Mouse (Mus musculus) heart, adult 8-10 months (tissue): ENCODE data around the gene Hoxc11. TPM values are rescaled to one million over a fixed set of nuclear protein-coding genes. Genes with fewer than 3 reads are reported as not detected.

ENCODE experiments used
- DNase-seq: peaks from one replicate; pipeline ENCODE4 v3.0.0; 2022; ENCODE audit warnings: low spot score
- microRNA-seq: library from miRNA; unstranded; fragments of <30 nt; microRNA quantifications from one replicate; pipeline ENCODE4 v1.2.0, GENCODE M21; 2022
- total RNA-seq, 4 experiments: library from RNA; stranded (reverse); gene quantifications; 2 replicates each; pipeline ENCODE4 v1.2.4; 2022

The Hoxc11 gene
- total RNA-seq, 4 experiments from 2014 or later = not detected

GRCm38 (mm10) chr15:103005308-103005707 is 51.1 kb downstream of the Hoxc11 start:
- DNase-seq = no peak

- no peak for DNase-seq
Observed at GRCm38 (mm10) chr15:103005797-103006196, 51.6 kb downstream of the Hoxc11 start.

- DNase-seq = no peak
Observed at GRCm38 (mm10) chr15:103006326-103006725, 52.1 kb downstream of the Hoxc11 start.

Small RNA genes lying within 50 kb of the gene (microRNA-seq; reads per million reads assigned to microRNA genes)
- gene Mir196a-2 = 1.4 reads per million

Other genes starting within 250 kb of the Hoxc11 start
- gene Calcoco1, start 232.2 kb upstream of the Hoxc11 start, total RNA-seq = 100 to 1,000 TPM; 117 to 143 (median 127) TPM
- not detected for gene Hoxc13, start 33.3 kb upstream of the Hoxc11 start, total RNA-seq
- not detected for gene Hoxc12, start 17.7 kb upstream of the Hoxc11 start, total RNA-seq
- gene Hoxc10, start 12.4 kb downstream of the Hoxc11 start, total RNA-seq = not detected
- gene Hoxc5, start 13.0 kb downstream of the Hoxc11 start, total RNA-seq = under 1 TPM in 1 of 4 experiments, not detected in 3; 0.12 TPM
- not detected for gene Hoxc9, start 22.0 kb downstream of the Hoxc11 start, total RNA-seq
- gene Hoxc8, start 36.2 kb downstream of the Hoxc11 start, total RNA-seq = not detected
- under 1 TPM in 2 of 4 experiments, not detected in 2; 0.25 to 0.62 TPM for gene Hoxc6, start 43.8 kb downstream of the Hoxc11 start, total RNA-seq
- gene Hoxc4, start 64.5 kb downstream of the Hoxc11 start, total RNA-seq = not detected
- 10 to 100 TPM; 10.4 to 16.8 (median 15.2) TPM for gene Smug1, start 212.7 kb downstream of the Hoxc11 start, total RNA-seq